Mouse (Mus musculus) gastrocnemius, adult 18-20 months (tissue): ENCODE measurements around the gene Lcn3. TPM values are rescaled to one million over a fixed set of nuclear protein-coding genes. Genes with fewer than 3 reads are reported as not detected.
"Not testable (repeated sequence)": the region's sequence is repeated elsewhere in the genome, so short reads cannot be mapped to it uniquely, and the experiment has no call there.

ENCODE experiments used
- DNase-seq: peaks from one replicate; pipeline ENCODE4 v3.0.0; 2021; ENCODE audit warnings: low spot score
- long read RNA-seq, 2 experiments: library from polyadenylated mRNA; stranded (forward); transcript quantifications; one replicate each; pipeline ENCODE4 v2.0.0; 2021
- total RNA-seq, 2 experiments: library from RNA; stranded (reverse); gene quantifications; 2 replicates each; pipeline ENCODE4 v1.2.3; 2021

Gene Lcn3
- not detected for total RNA-seq
- long read RNA-seq, experiment 1 = 0 reads
- long read RNA-seq, experiment 2 = 0 reads

- DNase-seq = no peak
Observed at GRCm38 (mm10) chr2:25765269-25765668, at the start of gene Lcn3. Gene Lcn3 (plus strand): TSS chr2:25765569.

- DNase-seq = no peak
Observed at GRCm38 (mm10) chr2:25717222-25717621, 48.1 kb upstream of the Lcn3 start.

- no peak for DNase-seq
Observed at GRCm38 (mm10) chr2:25733199-25733930, 32.0 kb upstream of the Lcn3 start.

- DNase-seq = not testable (repeated sequence)
Observed at GRCm38 (mm10) chr2:25736709-25737108, 28.7 kb upstream of the Lcn3 start, which contains the start of gene Obp2b. Gene Obp2b (plus strand): TSS chr2:25737009.

- DNase-seq = no peak
Observed at GRCm38 (mm10) chr2:25741671-25742070, 23.7 kb upstream of the Lcn3 start.

GRCm38 (mm10) chr2:25754201-25754600 lies 11.2 kb upstream of the Lcn3 start:
- no peak for DNase-seq

- DNase-seq = no peak
Observed at GRCm38 (mm10) chr2:25758064-25758625, 7.2 kb upstream of the Lcn3 start.

GRCm38 (mm10) chr2:25767764-25768163 lies 2.4 kb downstream of the Lcn3 start:
- no peak for DNase-seq

GRCm38 (mm10) chr2:25773507-25773906 lies 8.1 kb downstream of the Lcn3 start:
- no peak for DNase-seq

GRCm38 (mm10) chr2:25774640-25775039 lies 9.3 kb downstream of the Lcn3 start:
- no peak for DNase-seq

GRCm38 (mm10) chr2:25775991-25776390 lies 10.6 kb downstream of the Lcn3 start:
- DNase-seq = no peak

GRCm38 (mm10) chr2:25776717-25777116 lies 11.3 kb downstream of the Lcn3 start, which contains the start of gene Lcn11:
Gene Lcn11 (plus strand): TSS chr2:25777017.
- DNase-seq = no peak

- no peak for DNase-seq
Observed at GRCm38 (mm10) chr2:25779076-25779475, 13.7 kb downstream of the Lcn3 start.

GRCm38 (mm10) chr2:25780921-25781320 lies 15.6 kb downstream of the Lcn3 start:
- DNase-seq = no peak

- DNase-seq = no peak
Observed at GRCm38 (mm10) chr2:25781957-25782356, 16.6 kb downstream of the Lcn3 start, which contains the start of gene Gm13539. Gene Gm13539 (plus strand): TSS chr2:25782257.

- DNase-seq = no peak
Observed at GRCm38 (mm10) chr2:25785573-25786322, 20.4 kb downstream of the Lcn3 start.

- DNase-seq = no peak
Observed at GRCm38 (mm10) chr2:25789092-25789491, 23.7 kb downstream of the Lcn3 start.

- no peak for DNase-seq
Observed at GRCm38 (mm10) chr2:25797635-25798034, 32.3 kb downstream of the Lcn3 start.

- DNase-seq = no peak
Observed at GRCm38 (mm10) chr2:25798065-25798464, 32.7 kb downstream of the Lcn3 start.

GRCm38 (mm10) chr2:25811711-25812110 lies 46.3 kb downstream of the Lcn3 start:
- DNase-seq = no peak

GRCm38 (mm10) chr2:25813364-25813763 lies 48.0 kb downstream of the Lcn3 start:
- DNase-seq = no peak

- DNase-seq = not testable (repeated sequence)
Observed at GRCm38 (mm10) chr2:25815748-25816147, 50.4 kb downstream of the Lcn3 start, which contains the start of gene Glt6d1. Gene Glt6d1 (minus strand): TSS chr2:25815848.
